Mouse (Mus musculus) limb, embryonic 14.5 days (tissue): ENCODE measurements around the gene Olfr101. TPM values are rescaled to one million over a fixed set of nuclear protein-coding genes. Genes with fewer than 3 reads are reported as not detected.

Experiments used
- ATAC-seq: fragments of 200-750 bp; cut with Nextera tagmentation; 2 replicates; pipeline ENCODE4 v1.8.0; 2017; ENCODE audit warnings: low read depth, moderate number of reproducible peaks, moderate TSS enrichment; ENCODE audit not compliant: low FRiP score
- DNase-seq: peaks from one replicate; pipeline ENCODE4 v3.0.0-alpha.2; 2015; ENCODE audit warnings: low spot score
- H3K27ac ChIP-seq: fragments of 300-500 bp; sonication (generic); replicated peaks from 2 replicates; pipeline ENCODE4 v1.5.1; 2014; ENCODE audit warnings: low read depth, mild to moderate bottlenecking, low read length, moderate library complexity, mixed read lengths
- H3K27me3 ChIP-seq: fragments of 300-500 bp; sonication (generic); 2 replicates; pipeline ENCODE4 v1.6.1; 2014; ENCODE audit warnings: low read length, mixed read lengths; ENCODE audit not compliant: control insufficient read depth, insufficient read depth
- H3K36me3 ChIP-seq: fragments of 300-500 bp; sonication (generic); 2 replicates; pipeline ENCODE4 v1.6.1; 2014; ENCODE audit warnings: mild to moderate bottlenecking, low read length, moderate library complexity, mixed read lengths; ENCODE audit not compliant: control insufficient read depth, insufficient read depth
- H3K4me1 ChIP-seq: fragments of 300-500 bp; sonication (generic); 2 replicates; pipeline ENCODE4 v1.6.1; 2014; ENCODE audit warnings: antibody characterized with exemption, low read length, mixed read lengths; ENCODE audit not compliant: control insufficient read depth, insufficient read depth
- H3K4me2 ChIP-seq: fragments of 300-500 bp; sonication (generic); replicated peaks from 2 replicates; pipeline ENCODE4 v1.6.1; 2014; ENCODE audit warnings: low read depth, mild to moderate bottlenecking, low read length, moderate library complexity; ENCODE audit not compliant: severe bottlenecking
- H3K4me3 ChIP-seq: fragments of 300-500 bp; sonication (generic); replicated peaks from 2 replicates; pipeline ENCODE4 v1.5.1; 2014; ENCODE audit warnings: low read length
- H3K9ac ChIP-seq: fragments of 300-500 bp; sonication (generic); 2 replicates; pipeline ENCODE4 v1.6.1; 2014; ENCODE audit warnings: mild to moderate bottlenecking, low read depth, low read length, moderate library complexity; ENCODE audit not compliant: severe bottlenecking
- H3K9me3 ChIP-seq: fragments of 300-500 bp; sonication (generic); 2 replicates; pipeline ENCODE4 v1.6.1; 2016; ENCODE audit warnings: low read length; ENCODE audit not compliant: control insufficient read depth
- POLR2A ChIP-seq: fragments of 200-500 bp; IDR thresholded peaks from 2 replicates; pipeline ENCODE4 v1.8.0; 2012; ENCODE audit warnings: inconsistent platforms, mild to moderate bottlenecking, moderate library complexity, borderline replicate concordance; ENCODE audit not compliant: insufficient read depth, insufficient read length; ENCODE audit errors: extremely low read depth
- WGBS: fragments of 180-500 bp; shearing (Covaris S2); extraction: QIAGEN DNeasy Blood & Tissue Kit; methylation state at CpG from one replicate; pipeline ENCODE4 v1.1.7; 2014; 5-methylcytosine and 5-hydroxymethylcytosine counted together
- polyA plus RNA-seq, 2 experiments: library from polyadenylated mRNA; depleted of rRNA in 1 of 2; stranded (reverse) in 1 of 2; unstranded in 1 of 2; fragments of >200 nt; fragmentation: Nextera tagmentation in 1 of 2; extraction: Ambion mirVana in 1 of 2; gene quantifications; 2 replicates each; pipeline versions ENCODE4 v1.2.1 to v1.2.3; 2012 to 2014

Olfr101 gene
- polyA plus RNA-seq, 2 experiments, result not detected

GRCm38 (mm10) chr17:37270058-37270701 is 33.9 kb downstream of the Olfr101 start, which contains the start of gene H2-M3:
Gene H2-M3 (plus strand): TSS chr17:37270220.
- TF ChIP-seq POLR2A, result no peak
- 2% methylated on average over 26 of the region's 26 CpGs for WGBS
- H3K4me1 ChIP-seq, result no peaks in the 10 kb centered on the region
- DNase-seq (peak; percentile 92), ATAC-seq (peak; percentile 95)
- no peaks in the 10 kb centered on the region for H3K27me3 ChIP-seq
- peak within 1 kb of the TSS; percentile 51 for H3K4me3 ChIP-seq
- H3K9me3 ChIP-seq, result no peaks in the 10 kb centered on the region
- no peak within 1 kb of the TSS for H3K27ac ChIP-seq
- peak within 1 kb of the TSS; percentile 51 for H3K9ac ChIP-seq
- H3K4me2 ChIP-seq, result peak within 1 kb of the TSS; percentile 91
- H3K36me3 ChIP-seq, result no peaks in the 10 kb centered on the region

DNA sequence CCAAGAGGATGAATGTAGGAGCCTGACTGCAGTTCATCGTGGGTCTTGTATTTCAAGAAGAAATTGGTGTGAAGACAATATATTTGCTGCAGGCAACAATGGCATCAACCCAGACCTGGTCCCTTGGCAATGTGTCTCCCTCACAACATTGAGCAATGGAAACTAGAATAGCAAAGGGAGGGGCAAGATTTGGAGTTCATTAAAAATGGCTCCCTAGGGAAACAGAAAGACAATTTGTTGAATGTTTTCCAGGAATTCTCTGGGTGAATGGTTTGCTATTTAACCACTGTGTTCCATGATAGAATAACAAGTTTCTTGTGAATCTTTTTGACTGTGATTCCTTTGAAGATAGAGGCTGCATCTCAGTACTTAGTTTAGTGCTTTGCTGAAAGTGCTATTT is 40.5 kb downstream of the Olfr101 start, which contains the start of gene Olfr98:
Olfr98 (minus strand) TSS at position 124 of the 400 bp plus-strand sequence.
- H3K9me3 ChIP-seq, result no peaks in the 10 kb centered on the region
- no peak within 1 kb of the TSS for H3K4me3 ChIP-seq
- no peaks in the 10 kb centered on the region for H3K4me1 ChIP-seq
- H3K4me2 ChIP-seq, result no peak within 1 kb of the TSS
- DNase-seq (no peak), ATAC-seq (no peak)
- no peak within 1 kb of the TSS for H3K9ac ChIP-seq
- H3K27ac ChIP-seq, result no peak within 1 kb of the TSS
- no peaks in the 10 kb centered on the region for H3K36me3 ChIP-seq
- TF ChIP-seq POLR2A, result no peak
- no peaks in the 10 kb centered on the region for H3K27me3 ChIP-seq
- WGBS, result 88% methylated on average over 1 of the region's 1 CpGs

DNA sequence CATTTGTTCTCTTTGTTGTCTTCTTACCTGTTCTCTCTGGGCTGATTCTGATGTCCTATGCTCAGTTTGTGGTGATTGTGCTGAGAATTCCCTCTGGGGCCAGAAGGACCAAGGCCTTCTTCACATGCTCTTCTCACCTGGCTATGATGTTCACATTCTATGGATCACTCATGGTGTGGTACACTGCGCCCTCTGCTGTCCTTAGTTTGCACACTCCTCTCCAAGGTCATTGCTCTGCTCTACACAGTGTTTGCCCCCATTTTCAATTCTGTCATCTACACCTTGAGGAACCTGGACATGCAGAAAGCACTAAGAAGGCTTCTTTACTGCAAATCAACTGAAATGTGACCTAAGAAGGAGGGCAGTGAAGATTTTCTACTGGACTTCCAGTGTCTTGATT is 53.6 kb downstream of the Olfr101 start:
- ATAC-seq, result no peak

GRCm38 (mm10) chr17:37249460-37249859 is 54.7 kb downstream of the Olfr101 start:
- Histone ChIP-seq H3K27ac (no peak overlapping the region), H3K4me3 (no peak overlapping the region), H3K9me3 (no peaks in the 10 kb centered on the region), H3K27me3 (no peaks in the 10 kb centered on the region), H3K4me1 (no peaks in the 10 kb centered on the region), H3K9ac (no peak overlapping the region), H3K36me3 (no peaks in the 10 kb centered on the region), H3K4me2 (no peak overlapping the region)
- no peak for TF ChIP-seq POLR2A
- no peak for ATAC-seq
- DNase-seq, result no peak

More for the DNA sequence above, 53.6 kb downstream of the Olfr101 start:
- TF ChIP-seq POLR2A, result no peak
- H3K27ac ChIP-seq, result no peak overlapping the region
- no peak overlapping the region for H3K4me3 ChIP-seq
- no peak for DNase-seq
- no peaks in the 10 kb centered on the region for H3K9me3 ChIP-seq
- no peak overlapping the region for H3K9ac ChIP-seq
- H3K27me3 ChIP-seq, result no peaks in the 10 kb centered on the region
- H3K4me1 ChIP-seq, result no peaks in the 10 kb centered on the region
- H3K4me2 ChIP-seq, result no peak overlapping the region
- H3K36me3 ChIP-seq, result no peaks in the 10 kb centered on the region
- 8% methylated on average over 1 of the region's 1 CpGs for WGBS

Other genes with a start within 250 kb of the Olfr101 start
- gene Olfr90, start 215.8 kb downstream of the Olfr101 start, polyA plus RNA-seq (2012; rRNA removed), result not detected in 2 replicates
- not detected in 2 replicates for gene Olfr90, start 215.8 kb downstream of the Olfr101 start, polyA plus RNA-seq (2014; fragmentation: Nextera tagmentation; extraction: Ambion mirVana)
- not detected in 2 replicates for gene Olfr91, start 206.0 kb downstream of the Olfr101 start, polyA plus RNA-seq (2012; rRNA removed)
- gene Olfr91, start 206.0 kb downstream of the Olfr101 start, polyA plus RNA-seq (2014; fragmentation: Nextera tagmentation; extraction: Ambion mirVana), result 0.07 TPM in 1 of 2 replicates, not detected in the other
- not detected in 2 replicates for gene Olfr92, start 184.2 kb downstream of the Olfr101 start, polyA plus RNA-seq (2012; rRNA removed)
- gene Olfr92, start 184.2 kb downstream of the Olfr101 start, polyA plus RNA-seq (2014; fragmentation: Nextera tagmentation; extraction: Ambion mirVana), result not detected in 2 replicates
- gene Olfr93, start 142.8 kb downstream of the Olfr101 start, polyA plus RNA-seq (2012; rRNA removed), result not detected in 2 replicates
- not detected in 2 replicates for gene Olfr93, start 142.8 kb downstream of the Olfr101 start, polyA plus RNA-seq (2014; fragmentation: Nextera tagmentation; extraction: Ambion mirVana)
- not detected in 2 replicates for gene Ubd, start 110.4 kb downstream of the Olfr101 start, polyA plus RNA-seq (2012; rRNA removed)
- not detected in 2 replicates for gene Ubd, start 110.4 kb downstream of the Olfr101 start, polyA plus RNA-seq (2014; fragmentation: Nextera tagmentation; extraction: Ambion mirVana)
- gene Olfr94, start 103.3 kb downstream of the Olfr101 start, polyA plus RNA-seq (2012; rRNA removed), result not detected in 2 replicates
- gene Olfr94, start 103.3 kb downstream of the Olfr101 start, polyA plus RNA-seq (2014; fragmentation: Nextera tagmentation; extraction: Ambion mirVana), result not detected in 2 replicates
- not detected in 2 replicates for gene Olfr95, start 91.2 kb downstream of the Olfr101 start, polyA plus RNA-seq (2012; rRNA removed)
- not detected in 2 replicates for gene Olfr95, start 91.2 kb downstream of the Olfr101 start, polyA plus RNA-seq (2014; fragmentation: Nextera tagmentation; extraction: Ambion mirVana)
- gene Olfr96, start 84.2 kb downstream of the Olfr101 start, polyA plus RNA-seq (2012; rRNA removed), result not detected in 2 replicates
- not detected in 2 replicates for gene Olfr96, start 84.2 kb downstream of the Olfr101 start, polyA plus RNA-seq (2014; fragmentation: Nextera tagmentation; extraction: Ambion mirVana)
- gene Olfr97, start 67.0 kb downstream of the Olfr101 start, polyA plus RNA-seq (2012; rRNA removed), result not detected in 2 replicates
- gene Olfr97, start 67.0 kb downstream of the Olfr101 start, polyA plus RNA-seq (2014; fragmentation: Nextera tagmentation; extraction: Ambion mirVana), result not detected in 2 replicates
- gene Olfr98, start 40.6 kb downstream of the Olfr101 start, polyA plus RNA-seq (2012; rRNA removed), result not detected in 2 replicates
- gene Olfr98, start 40.6 kb downstream of the Olfr101 start, polyA plus RNA-seq (2014; fragmentation: Nextera tagmentation; extraction: Ambion mirVana), result not detected in 2 replicates
- 1.00 and 1.4 TPM in 2 replicates for gene H2-M3, start 34.1 kb downstream of the Olfr101 start, polyA plus RNA-seq (2012; rRNA removed)
- 1.3 and 2.6 TPM in 2 replicates for gene H2-M3, start 34.1 kb downstream of the Olfr101 start, polyA plus RNA-seq (2014; fragmentation: Nextera tagmentation; extraction: Ambion mirVana)
- gene Olfr99, start 20.9 kb downstream of the Olfr101 start, polyA plus RNA-seq (2012; rRNA removed), result not detected in 2 replicates
- gene Olfr99, start 20.9 kb downstream of the Olfr101 start, polyA plus RNA-seq (2014; fragmentation: Nextera tagmentation; extraction: Ambion mirVana), result not detected in 2 replicates
- gene Olfr102, start 12.7 kb upstream of the Olfr101 start, polyA plus RNA-seq (2012; rRNA removed), result not detected in 2 replicates
- gene Olfr102, start 12.7 kb upstream of the Olfr101 start, polyA plus RNA-seq (2014; fragmentation: Nextera tagmentation; extraction: Ambion mirVana), result not detected in 2 replicates
- not detected in 2 replicates for gene Olfr103, start 35.4 kb upstream of the Olfr101 start, polyA plus RNA-seq (2012; rRNA removed)
- not detected in 2 replicates for gene Olfr103, start 35.4 kb upstream of the Olfr101 start, polyA plus RNA-seq (2014; fragmentation: Nextera tagmentation; extraction: Ambion mirVana)
- not detected in 2 replicates for gene Olfr104-ps, start 55.3 kb upstream of the Olfr101 start, polyA plus RNA-seq (2012; rRNA removed)
- gene Olfr104-ps, start 55.3 kb upstream of the Olfr101 start, polyA plus RNA-seq (2014; fragmentation: Nextera tagmentation; extraction: Ambion mirVana), result not detected in 2 replicates
- gene Olfr105-ps, start 74.7 kb upstream of the Olfr101 start, polyA plus RNA-seq (2012; rRNA removed), result not detected in 2 replicates
- not detected in 2 replicates for gene Olfr105-ps, start 74.7 kb upstream of the Olfr101 start, polyA plus RNA-seq (2014; fragmentation: Nextera tagmentation; extraction: Ambion mirVana)
- not detected in 2 replicates for gene Olfr106-ps, start 86.1 kb upstream of the Olfr101 start, polyA plus RNA-seq (2012; rRNA removed)
- gene Olfr106-ps, start 86.1 kb upstream of the Olfr101 start, polyA plus RNA-seq (2014; fragmentation: Nextera tagmentation; extraction: Ambion mirVana), result not detected in 2 replicates
- not detected in 2 replicates for gene Olfr107, start 94.9 kb upstream of the Olfr101 start, polyA plus RNA-seq (2012; rRNA removed)
- not detected in 2 replicates for gene Olfr107, start 94.9 kb upstream of the Olfr101 start, polyA plus RNA-seq (2014; fragmentation: Nextera tagmentation; extraction: Ambion mirVana)
- gene Olfr108, start 141.2 kb upstream of the Olfr101 start, polyA plus RNA-seq (2012; rRNA removed), result not detected in 2 replicates
- gene Olfr108, start 141.2 kb upstream of the Olfr101 start, polyA plus RNA-seq (2014; fragmentation: Nextera tagmentation; extraction: Ambion mirVana), result not detected in 2 replicates
- not detected in 2 replicates for gene Olfr109, start 154.6 kb upstream of the Olfr101 start, polyA plus RNA-seq (2012; rRNA removed)
- not detected in 2 replicates for gene Olfr109, start 154.6 kb upstream of the Olfr101 start, polyA plus RNA-seq (2014; fragmentation: Nextera tagmentation; extraction: Ambion mirVana)
- gene H2-M2, start 179.2 kb upstream of the Olfr101 start, polyA plus RNA-seq (2012; rRNA removed), result 0.06 and 0.13 TPM in 2 replicates
- gene H2-M2, start 179.2 kb upstream of the Olfr101 start, polyA plus RNA-seq (2014; fragmentation: Nextera tagmentation; extraction: Ambion mirVana), result 0.21 TPM in 1 of 2 replicates, not detected in the other
- gene Olfr110, start 188.2 kb upstream of the Olfr101 start, polyA plus RNA-seq (2012; rRNA removed), result not detected in 2 replicates
- gene Olfr110, start 188.2 kb upstream of the Olfr101 start, polyA plus RNA-seq (2014; fragmentation: Nextera tagmentation; extraction: Ambion mirVana), result not detected in 2 replicates
- gene Olfr111, start 203.7 kb upstream of the Olfr101 start, polyA plus RNA-seq (2012; rRNA removed), result 0.09 and 0.28 TPM in 2 replicates
- not detected in 2 replicates for gene Olfr111, start 203.7 kb upstream of the Olfr101 start, polyA plus RNA-seq (2014; fragmentation: Nextera tagmentation; extraction: Ambion mirVana)